In the genomic region with DNA sequence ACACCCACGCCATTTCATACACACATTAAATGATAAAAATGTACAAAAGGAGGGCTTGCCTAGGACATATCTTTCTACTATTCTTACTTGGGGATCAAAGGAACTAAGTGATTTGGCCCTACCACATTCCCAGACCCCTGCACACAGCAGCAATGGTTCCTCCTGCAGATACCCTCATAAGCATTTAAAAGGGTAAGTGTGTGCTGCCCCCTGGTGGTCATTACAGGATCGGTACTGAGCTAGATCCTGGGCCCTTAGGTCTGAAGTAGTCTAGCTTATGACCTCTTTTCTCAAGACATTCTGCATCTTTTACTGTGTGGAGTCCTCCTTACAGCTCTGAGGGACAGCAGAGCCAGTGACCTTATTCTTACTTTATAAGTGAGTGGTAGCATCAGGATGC, we compare ENCODE assay signal across 8 mouse cellular contexts. TPM values are rescaled to one million over a fixed set of nuclear protein-coding genes. Genes with fewer than 3 reads are reported as not detected.
A peak's percentile ranks its signal among the peaks of the same experiment; 100 is the strongest.
DNase-seq lines count a peak whose midpoint lies in the region; ATAC-seq and TF ChIP-seq lines count a peak whose summit lies in the region.

No protein-coding gene starts in this region.

- H3K9ac ChIP-seq in neural tube, embryonic 15.5 days (replicated peaks), result no peak overlapping the region
- no peak overlapping the region for H3K9ac ChIP-seq in neural tube, embryonic 11.5 days (ENCODE audit: low read length)

- no peaks in the 10 kb centered on the region for H3K36me3 ChIP-seq in neural tube, embryonic 15.5 days
- no peaks in the 10 kb centered on the region for H3K36me3 ChIP-seq in limb, embryonic 10.5 days
- H3K36me3 ChIP-seq in neural tube, embryonic 11.5 days (ENCODE audit: control insufficient read depth, insufficient read depth, low read length), result no peaks in the 10 kb centered on the region
- H3K36me3 ChIP-seq in testis, adult 2 months (ENCODE audit: control insufficient read depth, insufficient read depth, low read length), result no peaks in the 10 kb centered on the region

- H3K9me3 ChIP-seq in neural tube, embryonic 15.5 days (replicated peaks), result no peaks in the 10 kb centered on the region
- no peaks in the 10 kb centered on the region for H3K9me3 ChIP-seq in limb, embryonic 10.5 days (replicated peaks)
- no peaks in the 10 kb centered on the region for H3K9me3 ChIP-seq in neural tube, embryonic 11.5 days (ENCODE audit: control insufficient read depth, low read length)

- TF ChIP-seq CTCF in testis, adult 2 months (IDR thresholded peaks at IDR 0.05; ENCODE audit: control insufficient read depth, insufficient read depth, insufficient replicate concordance, low read depth, low read length), result peak; percentile 26; the same call in 1 of the 2 replicates

- no peak overlapping the region for H3K4me3 ChIP-seq in neural tube, embryonic 15.5 days (replicated peaks)
- H3K4me3 ChIP-seq in limb, embryonic 10.5 days, result no peak overlapping the region
- H3K4me3 ChIP-seq in neural tube, embryonic 11.5 days (ENCODE audit: low read depth, low read length), result no peak overlapping the region
- no peak overlapping the region for H3K4me3 ChIP-seq in testis, adult 2 months (ENCODE audit: control insufficient read depth, low read depth, low read length)

- peak; percentile 70 for DNase-seq in neural tube, embryonic 10.5 days (ENCODE audit: extremely low spot score, low spot score)
- DNase-seq in cerebellum, adult 11 months, result peak; percentile 77
- peak; percentile 80 for DNase-seq in forelimb bud, embryonic 11.5 days (ENCODE audit: low read depth, low spot score)
- DNase-seq in kidney, adult 18-20 months, result peak; percentile 81
- DNase-seq in limb, embryonic 10.5 days (ENCODE audit: low spot score), result peak; percentile 84
- peak; percentile 77 for DNase-seq in neural tube, embryonic 11.5 days (ENCODE audit: low spot score)

- no peak for TF ChIP-seq POLR2A in testis, adult 2 months (IDR thresholded peaks at IDR 0.05; ENCODE audit: control insufficient read depth, low read depth, low read length)

- H3K27ac ChIP-seq in neural tube, embryonic 15.5 days (replicated peaks), result no peak overlapping the region
- H3K27ac ChIP-seq in limb, embryonic 10.5 days, result no peak overlapping the region
- no peak overlapping the region for H3K27ac ChIP-seq in neural tube, embryonic 11.5 days (ENCODE audit: low read depth, low read length)
- H3K27ac ChIP-seq in testis, adult 2 months (ENCODE audit: control insufficient read depth, insufficient read depth, low read depth, low read length), result no peak overlapping the region

- H3K4me1 ChIP-seq in neural tube, embryonic 15.5 days, result peaks cover 5% of the 10 kb centered on the region; the same call in 1 of the 2 replicates
- peaks cover 1% of the 10 kb centered on the region; the same call in 1 of the 2 replicates for H3K4me1 ChIP-seq in limb, embryonic 10.5 days
- 0 out of 2 replicates have a peak, but pooled peaks cover 2% of the 10 kb centered on the region for H3K4me1 ChIP-seq in neural tube, embryonic 11.5 days (ENCODE audit: control insufficient read depth, insufficient read depth, low read length)
- H3K4me1 ChIP-seq in testis, adult 2 months (ENCODE audit: control insufficient read depth, insufficient read depth, low read length), result no peaks in the 10 kb centered on the region

- no peak for ATAC-seq in neural tube, embryonic 15.5 days (ENCODE audit: low FRiP score)
- no peak for ATAC-seq in neural tube, embryonic 11.5 days (ENCODE audit: insufficient read depth, low FRiP score, low TSS enrichment)

- H3K4me2 ChIP-seq in neural tube, embryonic 15.5 days, result no peak overlapping the region
- H3K4me2 ChIP-seq in neural tube, embryonic 11.5 days (ENCODE audit: low read depth), result no peak overlapping the region

- no peaks in the 10 kb centered on the region; the same call in 1 of the 2 replicates for H3K27me3 ChIP-seq in neural tube, embryonic 15.5 days (replicated peaks)
- H3K27me3 ChIP-seq in limb, embryonic 10.5 days (ENCODE audit: low read depth, poor library complexity, severe bottlenecking), result no peaks in the 10 kb centered on the region
- no peaks in the 10 kb centered on the region for H3K27me3 ChIP-seq in neural tube, embryonic 11.5 days (ENCODE audit: control insufficient read depth, insufficient read depth, low read length)
- H3K27me3 ChIP-seq in testis, adult 2 months (ENCODE audit: control insufficient read depth, insufficient read depth, low read length), result no peaks in the 10 kb centered on the region

- WGBS in neural tube, embryonic 15.5 days, result 43% methylated on average over 2 of the region's 2 CpGs
- WGBS in limb, embryonic 10.5 days, result 40% methylated on average over 2 of the region's 2 CpGs
- WGBS in neural tube, embryonic 11.5 days, result 36% methylated on average over 2 of the region's 2 CpGs

RNA-seq across cellular contexts. Expression of gene 4921536K21Rik, which starts 15.1 kb away (rescaled TPM):
- polyA plus RNA-seq in neural tube, embryonic 15.5 days (2015; fragmentation: Nextera tagmentation; extraction: Ambion mirVana), result 0.38 and 0.49 TPM in 2 replicates
- polyA plus RNA-seq in limb, embryonic 10.5 days (2016; fragmentation: Nextera tagmentation; extraction: Ambion mirVana), result 0.67 and 0.70 TPM in 2 replicates
- polyA plus RNA-seq in neural tube, embryonic 11.5 days (2014; fragmentation: Nextera tagmentation; extraction: Ambion mirVana), result 0.23 and 0.27 TPM in 2 replicates
- 48.4 and 56.7 TPM in 2 replicates for polyA plus RNA-seq in testis, adult 2 months (2012; rRNA removed)

RNA-seq across cellular contexts. Expression of gene Dusp18, which starts 15.2 kb away (rescaled TPM):
- 21.9 and 22.2 TPM in 2 replicates for polyA plus RNA-seq in neural tube, embryonic 15.5 days (2015; fragmentation: Nextera tagmentation; extraction: Ambion mirVana)
- 12.9 and 17.0 TPM in 2 replicates for polyA plus RNA-seq in limb, embryonic 10.5 days (2016; fragmentation: Nextera tagmentation; extraction: Ambion mirVana)
- polyA plus RNA-seq in neural tube, embryonic 11.5 days (2014; fragmentation: Nextera tagmentation; extraction: Ambion mirVana), result 20.2 and 21.2 TPM in 2 replicates
- polyA plus RNA-seq in testis, adult 2 months (2012; rRNA removed), result 28.1 and 30.4 TPM in 2 replicates

RNA-seq across cellular contexts. Expression of gene Osbp2, which starts 16.1 kb away (rescaled TPM):
- 28.8 and 33.9 TPM in 2 replicates for polyA plus RNA-seq in neural tube, embryonic 15.5 days (2015; fragmentation: Nextera tagmentation; extraction: Ambion mirVana)
- polyA plus RNA-seq in limb, embryonic 10.5 days (2016; fragmentation: Nextera tagmentation; extraction: Ambion mirVana), result 0.23 and 0.34 TPM in 2 replicates
- polyA plus RNA-seq in neural tube, embryonic 11.5 days (2014; fragmentation: Nextera tagmentation; extraction: Ambion mirVana), result 2.4 and 2.5 TPM in 2 replicates
- 710 and 768 TPM in 2 replicates for polyA plus RNA-seq in testis, adult 2 months (2012; rRNA removed)

RNA-seq across cellular contexts. Expression of gene Slc35e4, which starts 34.6 kb away (rescaled TPM):
- 16.5 and 19.8 TPM in 2 replicates for polyA plus RNA-seq in neural tube, embryonic 15.5 days (2015; fragmentation: Nextera tagmentation; extraction: Ambion mirVana)
- polyA plus RNA-seq in limb, embryonic 10.5 days (2016; fragmentation: Nextera tagmentation; extraction: Ambion mirVana), result 2.5 and 2.6 TPM in 2 replicates
- 3.9 and 4.5 TPM in 2 replicates for polyA plus RNA-seq in neural tube, embryonic 11.5 days (2014; fragmentation: Nextera tagmentation; extraction: Ambion mirVana)
- polyA plus RNA-seq in testis, adult 2 months (2012; rRNA removed), result 0.64 and 0.72 TPM in 2 replicates

RNA-seq across cellular contexts. Expression of gene Tcn2, which starts 52.1 kb away (rescaled TPM):
- polyA plus RNA-seq in neural tube, embryonic 15.5 days (2015; fragmentation: Nextera tagmentation; extraction: Ambion mirVana), result 24.6 and 31.4 TPM in 2 replicates
- polyA plus RNA-seq in limb, embryonic 10.5 days (2016; fragmentation: Nextera tagmentation; extraction: Ambion mirVana), result 19.5 and 23.9 TPM in 2 replicates
- 31.4 and 31.7 TPM in 2 replicates for polyA plus RNA-seq in neural tube, embryonic 11.5 days (2014; fragmentation: Nextera tagmentation; extraction: Ambion mirVana)
- polyA plus RNA-seq in testis, adult 2 months (2012; rRNA removed), result 16.2 and 18.5 TPM in 2 replicates

Comparison
In these comparisons a context has a peak if more than half of its experiments do, and no peak if none do; other contexts are left out.
1. RNA of gene 4921536K21Rik, which starts 15.1 kb away (polyA plus RNA-seq): 48.4 to 56.7 TPM in testis, adult 2 months; 0.67 to 0.70 TPM in limb, embryonic 10.5 days, 0.38 to 0.49 TPM in neural tube, embryonic 15.5 days and 0.23 to 0.27 TPM in neural tube, embryonic 11.5 days; every median in the first group is over 10 times any median in the second.
2. RNA of gene Osbp2, which starts 16.1 kb away (polyA plus RNA-seq): 710 to 768 TPM in testis, adult 2 months; 28.8 to 33.9 TPM in neural tube, embryonic 15.5 days, 2.4 to 2.5 TPM in neural tube, embryonic 11.5 days and 0.23 to 0.34 TPM in limb, embryonic 10.5 days; every median in the first group is over 10 times any median in the second.
3. Peak in every context shown above with its lines, with median percentiles within 50 percentile points of each other: DNase-seq.